Mouse (Mus musculus) liver, postnatal 0 days (tissue): Measurements from ENCODE around the gene Clec1b.

Experiments
- CTCF ChIP-seq: sonication (generic); IDR thresholded peaks from 2 replicates; pipeline ENCODE4 v1.5.1; 2016; ENCODE audit warnings: antibody characterized with exemption, low read depth
- EP300 ChIP-seq: IDR thresholded peaks from 2 replicates; pipeline ENCODE4 v1.6.1; 2016; ENCODE audit warnings: antibody characterized with exemption, low read depth, mild to moderate bottlenecking

DNA sequence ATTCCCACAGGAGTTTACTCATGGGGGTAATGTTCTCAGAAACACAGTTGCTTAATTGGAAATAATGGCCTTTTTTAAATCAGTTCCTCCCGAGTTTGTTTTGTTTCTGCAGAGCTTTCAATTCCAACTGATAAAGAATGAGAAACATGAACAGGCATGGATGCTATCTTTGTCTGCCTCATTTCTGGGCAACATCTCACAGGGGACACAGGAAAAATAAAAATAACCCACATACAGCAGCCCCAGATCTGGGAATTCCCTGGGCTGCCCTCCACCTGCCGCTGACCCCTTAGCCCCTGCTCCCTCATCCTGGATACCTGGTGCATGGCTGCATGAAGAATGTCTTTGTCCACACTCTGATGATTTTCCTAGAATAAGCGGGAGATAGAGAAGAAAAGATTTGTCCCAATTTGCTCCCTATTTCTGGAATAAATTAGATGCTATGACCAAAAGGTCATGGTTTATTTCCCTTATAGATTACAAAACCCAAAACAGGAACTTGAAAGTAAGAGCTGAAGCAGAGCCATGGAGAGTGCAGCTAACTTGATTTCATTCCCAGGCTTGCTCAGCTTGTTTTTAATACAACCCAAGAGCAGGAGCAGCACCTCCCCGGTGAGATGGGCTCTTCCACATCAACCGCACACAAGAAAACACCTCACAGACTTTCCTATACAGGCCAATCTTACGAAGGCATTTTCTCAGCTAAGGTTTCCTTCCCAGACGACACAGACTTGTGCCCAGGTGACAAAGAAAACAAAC is 27.5 kb upstream of the Clec1b start:
- TF ChIP-seq CTCF (no peak), EP300 (no peak)
